Mouse (Mus musculus): ENCODE results near the gene Clstn2.

DNA sequence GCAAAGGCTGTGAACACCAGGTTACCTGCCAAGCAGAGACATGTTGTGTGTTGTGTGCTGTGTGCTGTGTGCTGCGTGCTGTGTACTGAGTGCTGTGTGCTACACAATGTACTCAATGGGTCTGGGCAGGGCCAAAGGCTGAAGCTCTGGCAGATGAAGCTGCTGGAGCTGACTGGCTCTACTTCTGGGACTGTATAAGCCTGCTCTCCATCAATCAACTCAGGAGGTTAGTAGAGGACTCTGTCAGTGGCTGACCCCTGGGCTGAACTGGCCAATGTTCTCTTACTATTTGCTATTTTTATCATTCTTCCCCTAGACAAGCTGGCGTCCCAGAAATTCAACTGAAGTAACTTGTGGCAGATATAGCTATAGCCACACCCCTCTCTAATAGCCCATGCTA lies 203.1 kb downstream of the Clstn2 start:
- TF ChIP-seq POLR2A (IDR thresholded peaks at IDR 0.05; ENCODE audit: borderline replicate concordance, insufficient read depth, low read length) (no peak), CTCF (IDR thresholded peaks at IDR 0.05; ENCODE audit: borderline replicate concordance, insufficient read depth, low read depth, low read length) (no peak)

Data from cerebellum, adult 2 months (tissue).